Mouse (Mus musculus) forebrain, embryonic 13.5 days (tissue): ENCODE data around the gene 1700028K03Rik. TPM values are rescaled to one million over a fixed set of nuclear protein-coding genes. Genes with fewer than 3 reads are reported as not detected.

Experiments used
- ATAC-seq: fragments of 200-750 bp; cut with Nextera tagmentation; 2 replicates; pipeline ENCODE4 v1.8.0; 2017
- H3K27ac ChIP-seq: fragments of 300-500 bp; sonication (generic); 2 replicates; pipeline ENCODE4 v1.5.1; 2015; ENCODE audit warnings: inconsistent platforms, mild to moderate bottlenecking, moderate library complexity
- H3K27me3 ChIP-seq: fragments of 300-500 bp; sonication (generic); 2 replicates; pipeline ENCODE4 v1.6.1; 2015; ENCODE audit warnings: mild to moderate bottlenecking, inconsistent platforms
- H3K36me3 ChIP-seq: fragments of 300-500 bp; sonication (generic); 2 replicates; pipeline ENCODE4 v1.6.1; 2015; ENCODE audit warnings: mild to moderate bottlenecking, inconsistent platforms; ENCODE audit not compliant: poor library complexity, severe bottlenecking
- H3K4me1 ChIP-seq: fragments of 300-500 bp; sonication (generic); 2 replicates; pipeline ENCODE4 v1.6.1; 2015; ENCODE audit warnings: inconsistent platforms
- H3K4me2 ChIP-seq: fragments of 300-500 bp; sonication (generic); 2 replicates; pipeline ENCODE4 v1.6.1; 2015; ENCODE audit warnings: inconsistent platforms, mild to moderate bottlenecking, moderate library complexity
- H3K4me3 ChIP-seq: fragments of 300-500 bp; sonication (generic); 2 replicates; pipeline ENCODE4 v1.5.1; 2015; ENCODE audit warnings: mild to moderate bottlenecking, inconsistent platforms
- H3K9ac ChIP-seq: fragments of 300-500 bp; sonication (generic); 2 replicates; pipeline ENCODE4 v1.6.1; 2015; ENCODE audit warnings: mild to moderate bottlenecking, inconsistent platforms
- H3K9me3 ChIP-seq: fragments of 300-500 bp; sonication (generic); replicated peaks from 2 replicates; pipeline ENCODE4 v1.6.1; 2016; ENCODE audit warnings: inconsistent platforms
- WGBS: fragments of 180-500 bp; shearing (Covaris S2); methylation state at CpG from one replicate; pipeline ENCODE4 v1.1.7; 2015; 5-methylcytosine and 5-hydroxymethylcytosine counted together
- polyA plus RNA-seq: library from polyadenylated mRNA; unstranded; fragments of >200 nt; fragmentation: Nextera tagmentation; extraction: Ambion mirVana; gene quantifications from 2 replicates; pipeline ENCODE4 v1.2.1, GENCODE M21; 2015

Gene 1700028K03Rik
- polyA plus RNA-seq = 0.06 and 0.11 TPM in 2 replicates

GRCm38 (mm10) chr5:107534581-107534980 lies at the start of gene 1700028K03Rik:
Gene 1700028K03Rik, plus strand, starts transcription at chr5:107534709.
- H3K4me3 ChIP-seq = no peak within 1 kb of the TSS
- no peaks in the 10 kb centered on the region for H3K36me3 ChIP-seq
- ATAC-seq = no peak
- no peaks in the 10 kb centered on the region for H3K27me3 ChIP-seq
- H3K4me1 ChIP-seq = no peaks in the 10 kb centered on the region
- no peak within 1 kb of the TSS for H3K4me2 ChIP-seq
- 83% methylated on average over 15 of the region's 15 CpGs for WGBS
- no peak within 1 kb of the TSS for H3K9ac ChIP-seq
- H3K27ac ChIP-seq = no peak within 1 kb of the TSS
- no peaks in the 10 kb centered on the region for H3K9me3 ChIP-seq

- no peak overlapping the region for H3K4me2 ChIP-seq
- H3K9me3 ChIP-seq = no peaks in the 10 kb centered on the region
- H3K27me3 ChIP-seq = no peaks in the 10 kb centered on the region
- H3K36me3 ChIP-seq = no peaks in the 10 kb centered on the region
- H3K27ac ChIP-seq = no peak overlapping the region
- 85% methylated on average over 4 of the region's 4 CpGs for WGBS
- no peak for ATAC-seq
- no peak overlapping the region for H3K9ac ChIP-seq
- no peak overlapping the region for H3K4me3 ChIP-seq
- no peaks in the 10 kb centered on the region for H3K4me1 ChIP-seq
Observed at GRCm38 (mm10) chr5:107488996-107489395, 45.5 kb upstream of the 1700028K03Rik start.

DNA sequence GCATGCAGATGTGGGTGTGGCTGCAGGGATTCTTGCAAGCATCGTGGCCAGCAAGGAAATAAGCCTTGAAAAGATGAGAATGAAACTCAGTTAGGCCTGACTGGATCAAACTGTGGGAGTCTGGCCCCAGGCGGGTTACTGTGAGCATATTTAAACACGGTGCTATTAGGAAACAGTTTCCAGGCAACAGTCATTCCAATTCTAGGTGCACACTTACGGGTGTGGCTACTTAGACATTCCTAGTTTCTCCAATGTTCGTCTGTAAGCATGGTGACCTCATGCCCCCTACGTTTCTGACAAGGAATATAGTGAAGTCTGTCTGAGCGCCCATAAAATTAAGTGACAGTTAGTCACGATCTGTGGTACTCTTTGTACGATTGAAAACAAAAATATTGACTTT lies 43.5 kb upstream of the 1700028K03Rik start:
- Histone ChIP-seq H3K4me1 (peaks cover 2% of the 10 kb centered on the region), H3K27ac (no peak overlapping the region), H3K9ac (no peak overlapping the region), H3K4me3 (no peak overlapping the region), H3K36me3 (no peaks in the 10 kb centered on the region), H3K9me3 (no peaks in the 10 kb centered on the region), H3K27me3 (no peaks in the 10 kb centered on the region), H3K4me2 (no peak overlapping the region)
- ATAC-seq = no peak
- WGBS = 84% methylated on average over 9 of the region's 9 CpGs

DNA sequence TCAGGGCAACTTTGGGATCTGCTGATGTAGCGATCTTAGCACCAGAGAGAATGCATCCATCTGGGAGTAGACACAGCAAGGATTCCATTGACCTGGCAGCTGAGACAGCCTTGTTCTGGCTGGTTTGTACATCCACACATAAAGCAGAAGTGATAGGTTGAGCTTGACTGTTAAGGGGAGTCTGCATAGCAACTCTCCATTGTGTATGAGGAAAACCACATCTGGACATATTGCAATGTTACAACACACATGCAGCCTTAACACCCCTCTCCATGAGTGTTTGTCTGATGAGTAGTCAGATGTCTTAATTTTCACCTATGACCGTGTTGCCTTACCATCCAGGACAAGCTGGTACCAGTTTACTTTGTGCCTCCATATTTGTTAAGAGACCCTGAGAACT lies 42.0 kb upstream of the 1700028K03Rik start:
- no peak overlapping the region for H3K4me2 ChIP-seq
- H3K9ac ChIP-seq = no peak overlapping the region
- no peaks in the 10 kb centered on the region for H3K9me3 ChIP-seq
- no peaks in the 10 kb centered on the region for H3K36me3 ChIP-seq
- H3K4me1 ChIP-seq = peaks cover 9% of the 10 kb centered on the region
- no peaks in the 10 kb centered on the region for H3K27me3 ChIP-seq
- 96% methylated on average over 2 of the region's 2 CpGs for WGBS
- H3K4me3 ChIP-seq = no peak overlapping the region
- ATAC-seq = no peak
- H3K27ac ChIP-seq = no peak overlapping the region

DNA sequence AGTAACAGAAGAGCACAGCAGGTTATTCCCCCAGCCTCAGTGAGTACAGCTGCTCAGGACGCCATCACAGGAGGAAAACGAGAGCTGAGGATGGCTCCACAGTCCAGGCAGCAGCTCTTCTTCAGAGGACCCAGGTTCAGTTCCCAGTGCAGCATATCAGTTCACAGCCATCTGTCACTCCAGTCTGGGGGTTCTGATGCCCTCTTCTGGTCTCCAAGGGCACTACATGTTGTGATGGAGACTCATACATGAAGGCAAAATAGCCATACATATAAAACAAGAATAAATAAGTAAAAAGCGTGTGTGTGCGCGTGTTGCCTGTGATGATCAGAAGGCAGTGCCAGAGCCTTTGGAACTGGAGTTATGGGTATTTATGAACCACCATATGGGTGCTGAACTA lies 39.8 kb upstream of the 1700028K03Rik start:
- ATAC-seq = no peak
- Histone ChIP-seq H3K36me3 (no peaks in the 10 kb centered on the region), H3K4me1 (peaks cover 25% of the 10 kb centered on the region), H3K9me3 (no peaks in the 10 kb centered on the region), H3K4me3 (no peak overlapping the region), H3K27me3 (no peaks in the 10 kb centered on the region), H3K9ac (no peak overlapping the region), H3K27ac (no peak overlapping the region), H3K4me2 (no peak overlapping the region)
- 98% methylated on average over 5 of the region's 5 CpGs for WGBS

DNA sequence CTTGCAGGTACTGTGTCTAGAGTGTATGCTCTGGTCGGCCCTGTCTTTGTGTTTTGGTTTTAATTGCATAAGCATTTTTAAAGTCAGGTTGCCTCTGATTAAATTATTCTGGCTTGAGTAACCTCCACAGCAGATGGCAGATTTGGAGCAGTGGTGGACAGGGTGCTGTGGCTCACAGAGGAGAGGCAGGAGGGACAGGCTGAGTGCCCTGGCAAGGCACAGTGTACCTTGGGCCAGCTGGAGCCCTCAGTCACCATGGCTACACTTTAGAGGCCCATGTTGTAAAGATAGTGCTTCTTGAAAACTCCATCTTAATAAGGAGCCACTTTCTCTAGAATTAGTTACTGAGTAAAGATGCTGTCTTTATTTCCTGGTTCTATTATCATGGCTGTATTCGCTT lies 38.5 kb upstream of the 1700028K03Rik start:
- Histone ChIP-seq H3K4me3 (no peak overlapping the region), H3K9ac (no peak overlapping the region), H3K27ac (peak overlapping the region; percentile 31; the same call in 1 of the 2 replicates), H3K9me3 (no peaks in the 10 kb centered on the region), H3K36me3 (0 out of 2 replicates have a peak, but pooled peaks cover 3% of the 10 kb centered on the region), H3K4me2 (no peak overlapping the region), H3K4me1 (peaks cover 36% of the 10 kb centered on the region), H3K27me3 (no peaks in the 10 kb centered on the region)
- 76% methylated on average over 2 of the region's 2 CpGs for WGBS
- ATAC-seq = no peak

DNA sequence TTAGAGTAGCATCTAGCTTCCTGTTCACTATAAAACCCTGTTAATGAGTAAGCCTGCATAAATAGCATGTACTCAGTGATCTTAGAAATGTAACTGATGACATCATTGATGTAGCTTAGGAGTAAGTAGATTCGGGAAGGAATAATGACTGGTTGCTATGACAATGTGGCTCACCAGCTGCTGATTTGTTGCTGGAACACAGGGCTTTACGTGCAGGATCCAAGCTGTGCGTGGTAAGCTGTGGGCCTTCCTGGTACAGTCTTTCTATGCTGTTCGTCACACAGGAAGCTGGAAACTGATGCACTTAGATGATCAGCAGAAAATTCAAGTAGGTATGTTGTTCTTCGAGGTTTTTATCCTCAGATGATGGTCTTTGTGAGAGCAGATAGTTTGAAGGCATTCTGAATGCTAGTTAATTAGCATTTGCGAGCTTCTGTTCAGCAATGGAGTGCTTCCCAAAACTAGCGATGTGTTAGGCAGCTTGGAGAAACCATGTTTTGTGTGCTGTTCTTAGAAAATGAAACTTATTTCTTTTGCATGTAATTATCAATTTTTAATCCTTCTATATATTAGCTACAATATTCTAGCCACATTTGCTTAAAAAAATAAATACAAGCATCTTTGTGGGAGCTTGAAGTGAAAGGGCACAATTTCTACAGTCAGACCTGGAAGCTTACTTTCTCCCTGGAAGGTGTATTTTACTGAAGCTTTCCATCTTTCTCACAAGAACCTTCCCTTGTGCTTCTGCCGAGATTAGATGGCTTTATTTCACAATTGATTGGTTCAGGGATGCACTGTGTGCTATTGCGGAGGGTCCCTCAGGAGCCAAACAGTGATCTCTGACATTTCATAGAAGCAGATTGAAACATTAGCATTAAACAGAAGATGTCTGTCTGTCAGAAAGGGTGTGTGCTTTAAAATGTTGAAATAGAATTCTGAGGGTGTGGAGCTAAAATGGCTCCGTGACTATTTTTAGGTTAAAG lies 36.7 kb upstream of the 1700028K03Rik start:
- H3K9me3 ChIP-seq = no peaks in the 10 kb centered on the region
- peak overlapping the region; percentile 66 for H3K4me2 ChIP-seq
- H3K27ac ChIP-seq = peak overlapping the region; percentile 86
- peaks cover 41% of the 10 kb centered on the region for H3K4me1 ChIP-seq
- ATAC-seq = peak; percentile 98
- H3K36me3 ChIP-seq = peaks cover 9% of the 10 kb centered on the region; the same call in 1 of the 2 replicates
- WGBS = 22% methylated on average over 10 of the region's 10 CpGs
- H3K27me3 ChIP-seq = no peaks in the 10 kb centered on the region
- H3K4me3 ChIP-seq = peak overlapping the region; percentile 42
- H3K9ac ChIP-seq = peak overlapping the region; percentile 64

- peak overlapping the region; percentile 42 for H3K4me3 ChIP-seq
- peak overlapping the region; percentile 66 for H3K4me2 ChIP-seq
- peaks cover 41% of the 10 kb centered on the region for H3K4me1 ChIP-seq
- H3K36me3 ChIP-seq = peaks cover 15% of the 10 kb centered on the region
- no peaks in the 10 kb centered on the region for H3K27me3 ChIP-seq
- no peak for ATAC-seq
- H3K9me3 ChIP-seq = no peaks in the 10 kb centered on the region
- peak overlapping the region; percentile 64 for H3K9ac ChIP-seq
- 48% methylated on average over 5 of the region's 5 CpGs for WGBS
- H3K27ac ChIP-seq = 0 out of 2 replicates have a peak overlapping the region, but pooled peaks have one; percentile 25
Observed at GRCm38 (mm10) chr5:107498806-107499310, 35.7 kb upstream of the 1700028K03Rik start.

DNA sequence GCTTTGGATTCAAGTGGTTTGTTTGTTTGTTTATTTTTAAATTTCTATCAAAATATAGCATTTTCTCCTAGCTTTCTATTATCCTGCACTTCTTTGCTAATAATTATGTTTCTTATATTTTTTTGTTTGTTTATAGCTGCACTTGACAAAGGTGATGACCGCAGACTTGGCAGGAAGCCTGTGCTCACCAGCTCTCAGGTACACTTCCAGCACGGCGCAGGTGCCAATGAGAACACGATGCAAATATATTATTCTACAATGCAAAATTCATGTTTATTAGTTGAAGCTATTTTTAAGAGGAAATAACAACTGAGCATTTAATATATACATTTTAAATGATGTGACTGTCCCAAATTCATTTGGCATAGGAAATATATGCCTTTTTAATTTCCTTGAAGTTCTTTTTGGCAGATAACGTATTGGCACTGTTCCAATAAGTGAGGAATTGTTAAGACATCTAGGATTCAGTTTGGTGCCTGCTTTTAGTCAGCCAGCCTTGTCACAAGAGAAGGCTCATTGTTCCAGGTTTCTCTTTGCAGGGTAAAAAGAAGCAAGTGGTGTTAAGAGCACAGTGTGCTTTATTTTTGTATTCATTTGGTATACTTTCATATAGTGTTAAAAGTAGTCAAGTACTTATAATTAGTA lies 34.5 kb upstream of the 1700028K03Rik start:
- H3K9ac ChIP-seq = no peak overlapping the region
- H3K27me3 ChIP-seq = no peaks in the 10 kb centered on the region
- no peak for ATAC-seq
- no peaks in the 10 kb centered on the region for H3K9me3 ChIP-seq
- peaks cover 41% of the 10 kb centered on the region for H3K4me1 ChIP-seq
- H3K27ac ChIP-seq = no peak overlapping the region
- no peak overlapping the region for H3K4me2 ChIP-seq
- H3K36me3 ChIP-seq = peaks cover 24% of the 10 kb centered on the region
- WGBS = 72% methylated on average over 5 of the region's 5 CpGs
- H3K4me3 ChIP-seq = no peak overlapping the region

DNA sequence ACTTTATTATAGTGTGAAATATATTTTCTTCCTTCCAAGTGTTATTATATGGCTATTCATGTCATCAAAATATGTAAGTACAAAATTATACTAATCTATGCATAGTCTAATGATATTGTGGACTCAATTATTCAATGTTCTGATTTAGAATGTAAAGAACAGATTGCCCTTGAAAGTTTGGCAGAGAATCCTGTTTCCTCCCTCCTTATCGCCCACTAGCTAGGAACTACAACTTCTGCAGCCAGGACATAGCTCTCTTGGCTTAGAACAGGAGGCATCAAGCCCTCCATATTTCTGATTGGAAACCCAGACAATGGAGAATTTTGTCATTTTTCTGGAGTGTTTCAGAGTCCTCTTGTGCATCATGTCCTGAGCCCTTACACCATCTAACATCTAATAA lies 33.8 kb upstream of the 1700028K03Rik start:
- H3K27me3 ChIP-seq = no peaks in the 10 kb centered on the region
- peaks cover 31% of the 10 kb centered on the region for H3K36me3 ChIP-seq
- H3K4me1 ChIP-seq = peaks cover 41% of the 10 kb centered on the region
- no peak overlapping the region for H3K27ac ChIP-seq
- no peak overlapping the region for H3K4me2 ChIP-seq
- no peak overlapping the region for H3K9ac ChIP-seq
- ATAC-seq = no peak
- H3K9me3 ChIP-seq = no peaks in the 10 kb centered on the region
- no peak overlapping the region for H3K4me3 ChIP-seq
- 73% methylated on average over 1 of the region's 1 CpGs for WGBS

DNA sequence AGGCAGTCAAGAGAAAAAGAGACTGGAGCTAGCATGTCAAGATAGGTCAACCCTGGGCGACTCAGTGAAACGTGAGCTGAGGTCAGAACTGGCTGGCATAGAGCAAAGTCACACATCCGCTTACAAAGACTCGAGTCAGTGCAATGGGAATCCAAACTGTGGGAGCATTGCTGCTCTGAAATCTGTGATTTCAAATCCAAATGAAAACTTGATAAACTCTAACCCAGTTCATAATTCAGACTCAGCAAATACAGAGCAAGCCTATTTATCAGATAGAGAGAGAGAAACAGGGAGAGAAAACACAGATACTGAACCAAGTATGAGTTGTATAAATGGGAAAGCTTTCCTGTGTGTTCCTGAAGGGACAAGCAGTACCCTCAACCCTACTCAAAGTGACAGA lies 27.2 kb upstream of the 1700028K03Rik start, which contains the start of gene Gm42669:
Gene Gm42669 (plus strand): TSS at position 301 of the 400 bp plus-strand sequence.
- Histone ChIP-seq H3K9me3 (no peaks in the 10 kb centered on the region), H3K36me3 (peaks cover 57% of the 10 kb centered on the region), H3K27ac (no peak within 1 kb of the TSS), H3K27me3 (no peaks in the 10 kb centered on the region), H3K4me1 (no peaks in the 10 kb centered on the region), H3K9ac (no peak within 1 kb of the TSS), H3K4me3 (no peak within 1 kb of the TSS), H3K4me2 (no peak within 1 kb of the TSS)
- ATAC-seq = no peak
- 81% methylated on average over 4 of the region's 4 CpGs for WGBS

DNA sequence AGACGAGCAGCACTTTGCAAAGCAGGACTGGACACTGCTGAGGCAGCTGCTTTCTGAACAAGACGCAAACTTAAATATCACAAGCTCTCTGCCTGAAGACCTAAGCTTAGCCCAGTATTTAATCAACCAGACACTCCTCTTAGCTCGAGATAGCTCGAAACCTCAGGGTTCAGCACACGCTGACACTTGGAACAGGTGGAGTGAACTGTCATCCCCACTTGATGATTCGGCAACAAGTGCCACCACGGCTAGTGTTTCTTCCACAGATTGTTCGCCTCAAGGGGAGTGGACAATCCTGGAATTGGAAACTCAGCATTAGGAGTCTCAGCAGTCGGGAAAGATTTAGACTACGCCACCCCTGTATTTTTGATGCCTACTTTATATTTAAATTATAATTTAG lies 24.0 kb upstream of the 1700028K03Rik start:
- no peaks in the 10 kb centered on the region for H3K27me3 ChIP-seq
- no peak overlapping the region for H3K9ac ChIP-seq
- WGBS = 87% methylated on average over 10 of the region's 10 CpGs
- H3K36me3 ChIP-seq = peaks cover 37% of the 10 kb centered on the region
- H3K4me3 ChIP-seq = no peak overlapping the region
- no peak overlapping the region for H3K4me2 ChIP-seq
- H3K4me1 ChIP-seq = no peaks in the 10 kb centered on the region
- H3K9me3 ChIP-seq = no peaks in the 10 kb centered on the region
- no peak overlapping the region for H3K27ac ChIP-seq
- no peak for ATAC-seq
